Mouse (Mus musculus) forebrain, embryonic 10.5 days (tissue): ENCODE data around the gene Tap1. TPM values are rescaled to one million over a fixed set of nuclear protein-coding genes. Genes with fewer than 3 reads are reported as not detected.

Experiments used
- polyA plus RNA-seq: library from polyadenylated mRNA; unstranded; fragments of >200 nt; fragmentation: Nextera tagmentation; extraction: Ambion mirVana; gene quantifications from 2 replicates; pipeline ENCODE4 v1.2.1, GENCODE M21; 2016

The Tap1 gene
- polyA plus RNA-seq, 1 experiment from 2014 or later = 1.4 TPM

Other genes starting within 250 kb of the Tap1 start
- gene Pfdn6, start 247.2 kb upstream of the Tap1 start, polyA plus RNA-seq = 239 and 242 TPM in 2 replicates
- gene Wdr46, start 246.9 kb upstream of the Tap1 start, polyA plus RNA-seq = 56.1 and 59.6 TPM in 2 replicates
- gene B3galt4, start 236.1 kb upstream of the Tap1 start, polyA plus RNA-seq = 3.3 and 3.7 TPM in 2 replicates
- 49.4 and 51.3 TPM in 2 replicates for gene Vps52, start 231.7 kb upstream of the Tap1 start, polyA plus RNA-seq
- gene Rps18, start 231.6 kb upstream of the Tap1 start, polyA plus RNA-seq = 1,596 and 1,663 TPM in 2 replicates
- 51.2 and 51.8 TPM in 2 replicates for gene H2-K1, start 187.2 kb upstream of the Tap1 start, polyA plus RNA-seq
- gene Ring1, start 162.9 kb upstream of the Tap1 start, polyA plus RNA-seq = 11.4 and 12.4 TPM in 2 replicates
- gene H2-Ke6, start 159.5 kb upstream of the Tap1 start, polyA plus RNA-seq = 95.4 and 96.4 TPM in 2 replicates
- gene Slc39a7, start 155.9 kb upstream of the Tap1 start, polyA plus RNA-seq = 203 and 206 TPM in 2 replicates
- 44.5 and 48.3 TPM in 2 replicates for gene Rxrb, start 155.7 kb upstream of the Tap1 start, polyA plus RNA-seq
- gene Col11a2, start 148.1 kb upstream of the Tap1 start, polyA plus RNA-seq = 0.74 and 0.75 TPM in 2 replicates
- 0.12 and 0.43 TPM in 2 replicates for gene H2-Oa, start 95.2 kb upstream of the Tap1 start, polyA plus RNA-seq
- gene H2-DMa, start 68.0 kb upstream of the Tap1 start, polyA plus RNA-seq = 4.5 and 6.9 TPM in 2 replicates
- gene Brd2, start 64.9 kb upstream of the Tap1 start, polyA plus RNA-seq = 121 and 134 TPM in 2 replicates
- 0.16 and 0.26 TPM in 2 replicates for gene H2-DMb2, start 44.2 kb upstream of the Tap1 start, polyA plus RNA-seq
- gene H2-DMb1, start 34.5 kb upstream of the Tap1 start, polyA plus RNA-seq = 0.24 and 0.81 TPM in 2 replicates
- gene Psmb9, start 211 bp downstream of the Tap1 start, polyA plus RNA-seq = 0.79 and 1.3 TPM in 2 replicates
- 1.2 and 1.3 TPM in 2 replicates for gene Psmb8, start 10.2 kb downstream of the Tap1 start, polyA plus RNA-seq
- 0.18 and 0.60 TPM in 2 replicates for gene Tap2, start 16.0 kb downstream of the Tap1 start, polyA plus RNA-seq
- not detected in 2 replicates for gene H2-Ob, start 51.4 kb downstream of the Tap1 start, polyA plus RNA-seq
- 9.8 and 12.5 TPM in 2 replicates for gene H2-Ab1, start 70.1 kb downstream of the Tap1 start, polyA plus RNA-seq
- gene H2-Aa, start 100.3 kb downstream of the Tap1 start, polyA plus RNA-seq = 0.17 TPM in 1 of 2 replicates, not detected in the other
- 0.54 and 1.0 TPM in 2 replicates for gene H2-Eb1, start 118.3 kb downstream of the Tap1 start, polyA plus RNA-seq
- gene H2-Eb2, start 138.1 kb downstream of the Tap1 start, polyA plus RNA-seq = not detected in 2 replicates
- not detected in 2 replicates for gene Btnl2, start 167.3 kb downstream of the Tap1 start, polyA plus RNA-seq
- gene Btnl1, start 189.6 kb downstream of the Tap1 start, polyA plus RNA-seq = not detected in 2 replicates
- gene BC051142, start 211.3 kb downstream of the Tap1 start, polyA plus RNA-seq = 1.3 and 1.6 TPM in 2 replicates